Mouse (Mus musculus) Muller cell, postnatal 12 days (primary cell): ENCODE results near the gene Mmgt2.

Source experiments
- DNase-seq: peaks from one replicate; pipeline ENCODE4 v3.0.0-alpha.2; 2015; ENCODE audit errors: inconsistent ontology term

Gene Mmgt2

GRCm38 (mm10) chr11:62706141-62706540, 57.7 kb downstream of the Mmgt2 start:
- DNase-seq, result no peak

- DNase-seq, result no peak
Measured at GRCm38 (mm10) chr11:62708252-62708651, 59.8 kb downstream of the Mmgt2 start.

- no peak for DNase-seq
Measured at GRCm38 (mm10) chr11:62710657-62711056, 62.2 kb downstream of the Mmgt2 start.
